Mouse (Mus musculus) hindlimb bud, embryonic 11.5 days (tissue): ENCODE measurements at regions not wholly inside any gene's neighbourhood (a gene's known extent, or its start where the extent isn't known, plus 50 kb on each side); places are given as distances from the start of the nearest gene placed in this dataset.

Experiments
- DNase-seq: peaks from one replicate; pipeline ENCODE4 v3.0.0-alpha.2; 2012; ENCODE audit warnings: low read depth, low spot score; ENCODE audit errors: extremely low spot score

DNA sequence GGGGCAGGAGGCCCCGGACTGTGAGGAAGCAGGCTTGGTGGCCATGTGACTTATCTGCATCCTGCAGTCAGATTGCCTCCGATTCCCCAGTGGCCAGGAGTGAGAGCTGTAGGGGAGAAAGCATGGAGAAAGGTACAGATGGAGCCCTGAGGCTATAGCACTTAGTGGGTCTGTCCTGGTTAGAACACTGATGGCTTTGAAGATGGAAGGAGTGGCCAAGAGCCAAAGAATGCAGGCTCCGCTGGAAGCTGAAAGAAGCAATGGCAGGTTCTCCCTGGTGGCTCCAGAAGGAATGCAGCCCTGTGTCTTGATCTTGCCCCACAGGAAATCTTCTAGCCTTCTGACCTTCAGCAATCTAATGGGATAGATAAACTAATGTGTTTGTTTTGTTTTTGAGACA, 926.3 kb downstream of the 4930447A16Rik start:
- DNase-seq: no peak

GRCm38 (mm10) chr15:38353371-38353770, 928.0 kb downstream of the 4930447A16Rik start:
- no peak for DNase-seq

GRCm38 (mm10) chr15:38359053-38359452, 933.7 kb downstream of the 4930447A16Rik start:
- no peak for DNase-seq

DNA sequence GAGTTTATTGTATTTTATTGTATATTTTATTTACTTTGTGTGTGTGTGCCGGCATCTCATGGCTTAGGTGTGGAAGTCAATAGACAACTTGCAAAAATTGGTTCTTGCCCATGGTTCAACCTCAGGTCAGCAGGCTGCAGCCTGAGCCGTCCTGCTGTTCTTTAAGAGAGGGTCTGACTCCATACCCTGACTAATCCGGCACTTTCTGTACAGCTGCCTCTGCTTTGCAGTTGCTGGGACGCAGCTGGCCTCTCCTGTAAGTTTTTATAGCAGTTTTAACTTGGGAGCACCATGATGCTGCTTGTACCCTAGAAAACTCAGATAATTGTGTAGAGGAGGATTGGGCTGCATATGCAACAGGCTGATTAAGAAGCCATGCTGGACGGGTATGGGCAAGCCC, 938.2 kb downstream of the 4930447A16Rik start:
- no peak for DNase-seq

- DNase-seq: no peak
Observed at GRCm38 (mm10) chr15:38364014-38364413, 938.7 kb downstream of the 4930447A16Rik start.

GRCm38 (mm10) chr15:38367643-38368042, 942.3 kb downstream of the 4930447A16Rik start:
- DNase-seq: no peak

DNA sequence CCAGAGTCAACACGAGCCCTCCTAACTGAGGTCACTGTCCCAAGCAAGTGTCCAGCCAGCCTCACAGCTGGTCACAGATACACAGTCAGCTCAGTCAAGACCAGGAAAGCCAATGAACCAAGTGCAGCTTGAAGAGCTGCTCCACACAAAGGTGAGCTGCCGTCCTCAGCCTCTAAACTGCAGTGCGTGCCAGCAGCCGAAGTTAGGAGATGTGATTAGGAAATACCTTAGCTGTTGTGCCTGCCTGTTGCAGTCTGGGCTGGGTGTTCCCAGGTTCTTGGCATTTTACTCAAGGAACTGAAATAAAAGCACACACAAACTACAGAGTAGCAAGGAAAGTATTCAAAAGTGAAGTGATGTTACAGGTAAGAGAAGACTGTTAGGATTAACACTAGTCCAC, 942.9 kb downstream of the 4930447A16Rik start:
- DNase-seq: no peak

DNA sequence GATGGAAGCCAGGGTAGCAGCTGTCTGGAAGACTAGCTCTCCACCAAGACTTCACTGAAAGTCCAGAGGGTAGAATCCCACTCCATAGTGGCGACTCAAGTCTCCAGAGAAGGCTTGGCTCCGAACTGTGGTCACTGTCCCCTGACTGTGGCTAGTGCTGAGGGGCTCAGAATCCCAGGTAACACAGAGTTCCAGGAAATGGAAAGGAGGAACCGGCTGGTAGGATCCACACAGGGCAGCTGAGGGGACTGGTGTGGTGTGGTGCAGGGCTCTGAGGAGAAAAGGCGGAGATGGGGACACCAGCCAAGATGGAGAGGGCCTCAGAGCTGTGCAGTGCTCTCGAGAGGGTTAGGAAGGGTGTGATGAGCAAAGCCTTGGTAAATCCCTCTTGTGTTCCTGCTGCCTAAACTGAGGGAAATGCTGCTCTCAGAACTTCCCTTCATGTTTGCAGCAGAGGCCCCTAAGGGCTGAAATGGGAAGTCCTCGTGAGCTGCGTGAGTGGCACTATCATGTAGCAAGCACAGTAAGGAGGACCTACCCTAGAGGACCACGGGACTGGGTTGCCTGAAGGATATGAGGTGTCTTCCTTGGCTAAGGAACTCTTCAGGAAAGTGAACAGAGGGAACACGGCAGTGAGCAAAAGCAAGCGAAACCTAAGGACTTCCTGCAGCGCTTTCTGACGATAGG, 946.2 kb downstream of the 4930447A16Rik start:
- DNase-seq: no peak

GRCm38 (mm10) chr15:38373797-38374196, 948.4 kb downstream of the 4930447A16Rik start:
- no peak for DNase-seq

DNA sequence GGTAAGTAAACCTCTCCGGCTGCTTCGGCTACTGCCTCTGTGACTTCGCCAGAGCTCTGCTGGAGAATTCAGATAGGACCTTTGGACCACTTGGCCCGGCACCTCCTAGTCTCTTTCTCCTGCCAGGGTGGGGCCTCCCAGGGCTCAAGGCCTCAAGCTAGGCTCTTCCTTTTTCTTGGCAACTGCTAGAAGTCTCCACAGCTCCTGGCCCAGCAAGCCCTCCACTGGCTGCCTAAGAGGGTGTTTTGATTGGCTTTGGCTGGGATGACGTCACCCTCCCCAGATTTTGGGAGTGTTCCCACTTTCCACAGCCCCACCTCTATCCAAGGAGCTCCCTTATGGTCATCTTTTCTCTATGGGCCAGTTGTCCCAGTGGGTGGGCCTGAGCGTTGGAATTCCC, 949.4 kb downstream of the 4930447A16Rik start:
- DNase-seq: no peak

- DNase-seq: no peak
Observed at GRCm38 (mm10) chr15:38378106-38378505, 952.8 kb downstream of the 4930447A16Rik start.

DNA sequence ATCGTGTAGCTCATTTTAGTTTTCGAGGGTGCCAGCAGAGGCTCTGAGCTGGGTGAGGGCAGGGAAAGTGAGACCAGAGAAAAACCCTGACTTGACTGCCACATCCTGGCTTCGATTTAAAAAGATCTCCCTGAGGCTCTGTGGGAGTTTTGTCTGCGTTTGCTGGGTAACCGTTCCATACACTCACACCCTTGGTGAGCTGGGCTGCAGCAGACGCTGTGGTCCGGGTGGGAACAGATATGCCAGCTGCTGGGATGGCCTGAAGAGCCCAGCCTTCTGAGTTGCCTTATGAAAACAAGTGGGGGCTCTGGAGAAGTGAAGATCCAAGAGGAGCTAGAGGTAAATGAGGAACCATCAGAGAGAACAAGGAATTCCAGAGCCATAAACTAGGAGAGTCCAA, 962.3 kb downstream of the 4930447A16Rik start:
- no peak for DNase-seq

DNA sequence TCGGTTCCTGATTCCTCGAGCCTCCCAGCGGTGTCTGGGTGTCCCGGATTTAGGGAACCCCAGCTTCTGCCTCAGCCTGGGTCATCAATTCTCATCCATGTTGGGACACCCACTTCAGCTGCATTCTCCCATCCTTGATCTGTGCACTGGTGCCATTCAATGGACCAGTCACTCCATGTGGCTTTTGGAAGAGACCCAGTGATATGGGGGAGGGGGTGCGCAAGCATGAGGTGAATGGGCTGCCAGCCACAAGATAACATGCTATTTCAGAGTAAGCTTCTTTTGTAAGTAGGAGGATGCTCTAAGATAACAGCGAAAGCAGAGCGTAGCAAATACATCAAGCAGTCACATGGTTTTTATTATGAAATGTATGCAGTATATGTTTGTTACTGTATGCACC, 963.1 kb downstream of the 4930447A16Rik start:
- DNase-seq: no peak

GRCm38 (mm10) chr15:38390450-38390849, 965.1 kb downstream of the 4930447A16Rik start:
- DNase-seq: no peak

GRCm38 (mm10) chr15:38391420-38391819, 966.1 kb downstream of the 4930447A16Rik start:
- no peak for DNase-seq

GRCm38 (mm10) chr15:38391860-38392259, 966.5 kb downstream of the 4930447A16Rik start:
- no peak for DNase-seq

GRCm38 (mm10) chr15:38392441-38393149, 967.2 kb downstream of the 4930447A16Rik start:
- no peak for DNase-seq

DNA sequence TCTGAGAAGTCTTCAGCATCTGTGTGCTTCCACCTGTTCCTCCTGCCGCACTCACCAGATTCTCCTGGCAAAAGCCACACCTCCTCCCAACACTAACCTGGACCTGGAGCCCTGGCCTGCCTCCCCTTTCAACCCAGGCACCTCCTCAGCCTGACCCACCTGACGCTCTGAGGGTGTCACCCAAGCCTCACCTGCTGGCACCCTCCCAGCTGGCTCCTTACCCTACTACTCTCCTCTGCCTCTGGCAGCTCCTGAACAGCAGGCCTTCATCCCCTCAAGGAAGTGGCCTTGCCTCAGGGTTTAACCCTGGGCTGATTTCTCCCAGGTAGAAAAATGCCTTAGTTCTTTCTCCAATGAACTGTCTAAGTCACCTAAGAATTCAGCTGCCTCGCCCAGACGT, 973.5 kb downstream of the 4930447A16Rik start:
- DNase-seq: no peak

GRCm38 (mm10) chr15:38402762-38403161, 977.4 kb downstream of the 4930447A16Rik start:
- no peak for DNase-seq

GRCm38 (mm10) chr15:38403760-38404375, 978.5 kb downstream of the 4930447A16Rik start:
- no peak for DNase-seq

- DNase-seq: no peak
Observed at GRCm38 (mm10) chr15:38406114-38406960, 981.0 kb downstream of the 4930447A16Rik start.
